ENCODE assay signal across 9 mouse cellular contexts in genomic region chr9:99800076-99800475, GRCm38 (mm10).
DNase-seq lines count a peak whose midpoint lies in the region; ATAC-seq and TF ChIP-seq lines count a peak whose summit lies in the region.
"Had no signal": no experiment of that assay in that cellular context is flagged by ENCODE, and none has a peak within 500 bp of the region (broad histone marks: within the 10 kb centered on the region; RNA-seq: fewer than 3 reads in every experiment).

No protein-coding gene starts in this region.

- peak; percentile 1 for DNase-seq in kidney, adult 2 months
- DNase-seq in kidney, adult 9 months = no peak
- peak; percentile 1 for DNase-seq in kidney, postnatal 14 days
- DNase-seq in cerebellum, adult 9-11 months = no peak
- DNase-seq in left cerebral cortex, adult 8-10 months (ENCODE audit: low spot score in 2 of 2) = no peak
- no peak for DNase-seq in layer of hippocampus, postnatal 14 days (ENCODE audit: low spot score in 2 of 2)

- peak overlapping the region; percentile 67 for H3K4me2 ChIP-seq in neural tube, embryonic 12.5 days (replicated peaks)

- ATAC-seq in neural tube, embryonic 12.5 days (ENCODE audit: low FRiP score, low read depth) = peak; percentile 23; the same call in 1 of the 2 replicates

- no peak for TF ChIP-seq POLR2A in kidney, adult 2 months (IDR thresholded peaks at IDR 0.05; ENCODE audit: low read depth, low read length)
- no peak for TF ChIP-seq POLR2A in embryonic fibroblast, embryonic 13.5 days (IDR thresholded peaks at IDR 0.05; ENCODE audit: low read depth, low read length)

- H3K9ac ChIP-seq in neural tube, embryonic 12.5 days = 0 out of 2 replicates have a peak overlapping the region, but pooled peaks have one; percentile 38

- H3K4me1 ChIP-seq in kidney, adult 2 months (ENCODE audit: control insufficient read depth, insufficient read depth, low read length) = 0 out of 2 replicates have a peak, but pooled peaks cover 3% of the 10 kb centered on the region
- peaks cover 3% of the 10 kb centered on the region; the same call in 1 of the 2 replicates for H3K4me1 ChIP-seq in embryonic fibroblast, embryonic 13.5 days (ENCODE audit: control insufficient read depth, insufficient read depth, low read length)
- peaks cover 33% of the 10 kb centered on the region for H3K4me1 ChIP-seq in neural tube, embryonic 12.5 days

- no peak overlapping the region for H3K27ac ChIP-seq in kidney, adult 2 months (ENCODE audit: insufficient read depth, low read depth, low read length)
- H3K27ac ChIP-seq in embryonic fibroblast, embryonic 13.5 days (ENCODE audit: insufficient read depth, low read length) = no peak overlapping the region
- H3K27ac ChIP-seq in neural tube, embryonic 12.5 days = no peak overlapping the region

- no peak for TF ChIP-seq CTCF in kidney, adult 2 months (conservative IDR thresholded peaks at IDR 0.05; ENCODE audit: insufficient read depth, insufficient read length, low read depth, low read length)
- TF ChIP-seq CTCF in embryonic fibroblast, embryonic 13.5 days (IDR thresholded peaks at IDR 0.05; ENCODE audit: borderline replicate concordance, insufficient read depth, low read length) = no peak

- H3K9me3 ChIP-seq in neural tube, embryonic 12.5 days = no peaks in the 10 kb centered on the region

- H3K27me3 ChIP-seq in kidney, adult 2 months (replicated peaks; ENCODE audit: control insufficient read depth, insufficient read depth, low read length) = no peaks in the 10 kb centered on the region
- H3K27me3 ChIP-seq in neural tube, embryonic 12.5 days (replicated peaks) = no peaks in the 10 kb centered on the region

- WGBS in kidney, adult 2 months = 3% methylated on average over 13 of the region's 13 CpGs
- under 1% methylated on average over 13 of the region's 13 CpGs for WGBS in neural tube, embryonic 12.5 days

- H3K36me3 ChIP-seq in kidney, adult 2 months (ENCODE audit: control insufficient read depth, insufficient read depth, low read length) = no peaks in the 10 kb centered on the region
- no peaks in the 10 kb centered on the region for H3K36me3 ChIP-seq in neural tube, embryonic 12.5 days

- H3K4me3 ChIP-seq in kidney, adult 2 months (ENCODE audit: insufficient read depth, low read depth, low read length) = 0 out of 2 replicates have a peak overlapping the region, but pooled peaks have one; percentile 2
- peak overlapping the region; percentile 33 for H3K4me3 ChIP-seq in embryonic fibroblast, embryonic 13.5 days (ENCODE audit: insufficient read depth, low read length)
- peak overlapping the region; percentile 15; the same call in 1 of the 2 replicates for H3K4me3 ChIP-seq in neural tube, embryonic 12.5 days
- H3K4me3 ChIP-seq: erythroblast, embryonic 14.5 days had no signal

Comparison
In these comparisons a context has a peak if more than half of its experiments do, and no peak if none do; other contexts are left out.
1. DNase-seq: peak in kidney, adult 2 months (single experiment) and kidney, postnatal 14 days (single experiment); none in kidney, adult 9 months (single experiment), cerebellum, adult 9-11 months (single experiment), left cerebral cortex, adult 8-10 months (0 of 2) and layer of hippocampus, postnatal 14 days (0 of 2).
2. Peak in every context shown above with its lines, with median percentiles within 50 percentile points of each other: H3K4me3 ChIP-seq.